Mouse (Mus musculus) G1E (cell line): ENCODE measurements at regions not wholly inside any gene's neighbourhood (a gene's known extent, or its start where the extent isn't known, plus 50 kb on each side); places are given as distances from the start of the nearest gene placed in this dataset.

Source experiments
- CTCF ChIP-seq: IDR thresholded peaks from 2 replicates; pipeline ENCODE4 v1.5.1; 2012; ENCODE audit warnings: low read depth, low read length, inconsistent platforms, mixed read lengths
- GATA2 ChIP-seq: IDR thresholded peaks from 2 replicates; pipeline ENCODE4 v1.6.1; 2012; ENCODE audit warnings: low read depth, low read length, inconsistent platforms, borderline replicate concordance

DNA sequence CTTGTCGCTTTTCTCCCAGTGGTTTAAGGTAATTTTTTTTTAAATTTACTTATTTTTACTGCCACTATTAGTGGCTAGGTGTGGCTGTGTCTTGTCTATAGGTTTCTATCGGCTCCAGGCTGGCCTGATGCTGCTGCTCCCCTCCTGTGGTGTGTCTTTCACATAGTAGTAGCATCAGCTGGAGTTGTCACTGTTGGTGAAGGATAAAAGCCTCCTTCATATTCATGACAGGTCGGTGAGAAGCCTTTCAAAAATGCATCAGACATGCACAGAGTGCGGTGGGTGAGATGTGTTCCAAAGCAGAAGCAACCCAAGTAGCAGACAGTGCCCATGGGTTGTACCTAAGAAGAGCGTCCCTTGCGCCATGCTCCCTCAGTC is 112.7 kb downstream of the Plekhb2 start:
- TF ChIP-seq CTCF, result no peak
- TF ChIP-seq GATA2, result no peak
